Mouse (Mus musculus) cortical plate, adult 2 months (tissue): ENCODE measurements around the gene Eid1. TPM values are rescaled to one million over a fixed set of nuclear protein-coding genes. Genes with fewer than 3 reads are reported as not detected.

Source experiments
- H3K27ac ChIP-seq: fragments of 200-500 bp; 2 replicates; pipeline ENCODE4 v1.5.1; 2012; ENCODE audit warnings: low read length, control low read depth, inconsistent platforms; ENCODE audit not compliant: insufficient read depth
- H3K4me1 ChIP-seq: fragments of 200-500 bp; 2 replicates; pipeline ENCODE4 v1.6.1; 2011; ENCODE audit warnings: low read length; ENCODE audit not compliant: control insufficient read depth, insufficient read depth
- H3K4me3 ChIP-seq: fragments of 200-500 bp; 2 replicates; pipeline ENCODE4 v1.5.1; 2011; ENCODE audit warnings: mild to moderate bottlenecking, low read length, control low read depth; ENCODE audit not compliant: insufficient read depth
- CTCF ChIP-seq: fragments of 200-500 bp; IDR thresholded peaks from 2 replicates; pipeline ENCODE4 v1.5.1; 2011; ENCODE audit warnings: mild to moderate bottlenecking, control low read depth, low read length; ENCODE audit not compliant: insufficient read depth; ENCODE audit errors: extremely low read depth
- POLR2A ChIP-seq: fragments of 200-500 bp; IDR thresholded peaks from 2 replicates; pipeline ENCODE4 v1.6.1; 2011; ENCODE audit warnings: mild to moderate bottlenecking, low read length, control low read depth; ENCODE audit not compliant: insufficient read depth; ENCODE audit errors: extremely low read depth
- polyA plus RNA-seq: library from polyadenylated mRNA; depleted of rRNA; stranded (reverse); fragments of >200 nt; gene quantifications from 2 replicates; pipeline ENCODE4 v1.2.3, GENCODE M21; 2012

The Eid1 gene
- polyA plus RNA-seq, 1 experiment, result 177 TPM

DNA sequence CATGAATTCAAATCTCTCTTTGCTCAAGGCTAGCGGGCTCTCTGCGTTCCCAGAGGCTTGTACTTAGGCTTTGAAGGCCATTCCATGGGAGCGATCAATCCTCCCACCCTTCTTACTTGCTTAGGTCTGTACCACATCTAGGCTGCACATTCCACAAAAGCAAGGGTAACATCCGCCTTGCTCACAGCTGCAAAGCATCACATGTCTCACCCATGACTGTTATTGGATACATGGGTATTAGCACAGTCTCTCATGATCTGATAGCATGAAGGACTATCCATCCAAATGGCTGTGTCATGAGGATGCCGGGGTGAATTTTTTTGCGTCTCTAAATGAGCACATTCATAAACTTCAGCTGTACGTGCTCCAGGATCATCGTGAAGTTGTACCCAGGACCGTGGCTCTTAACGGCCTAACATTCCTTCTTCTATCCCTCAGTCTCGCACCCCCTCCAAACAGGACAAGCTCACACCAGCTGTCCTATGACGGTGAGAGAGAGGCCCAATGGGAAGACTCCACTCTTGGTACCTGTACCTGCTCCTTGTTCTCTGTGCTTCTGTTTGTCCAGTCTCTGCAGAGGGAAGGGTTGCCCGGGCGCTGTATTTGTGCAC lies 22.0 kb upstream of the Eid1 start:
- Histone ChIP-seq H3K4me1 (no peaks in the 10 kb centered on the region), H3K27ac (no peak overlapping the region), H3K4me3 (no peak overlapping the region)
- TF ChIP-seq CTCF, result no peak
- no peak for TF ChIP-seq POLR2A

DNA sequence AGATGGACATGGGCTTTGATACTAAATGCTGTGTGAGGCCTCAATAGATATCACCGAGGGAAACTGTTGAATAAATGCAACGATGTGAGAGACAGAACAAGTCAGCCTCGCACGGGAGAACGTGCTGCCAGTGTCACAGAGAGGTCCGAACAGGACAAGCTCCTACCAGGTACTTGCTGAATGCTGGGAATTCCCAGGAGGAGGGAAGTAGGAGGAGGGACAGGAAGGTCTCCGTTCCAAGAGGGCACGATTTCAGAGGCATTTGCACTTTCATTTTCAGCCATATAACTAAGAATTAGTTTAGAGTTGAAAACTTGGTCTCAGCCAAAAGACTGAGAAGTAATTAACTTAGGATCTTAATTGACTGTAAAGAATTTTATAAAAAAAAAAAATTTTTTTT lies 21.3 kb upstream of the Eid1 start:
- Histone ChIP-seq H3K4me1 (no peaks in the 10 kb centered on the region), H3K27ac (no peak overlapping the region)

DNA sequence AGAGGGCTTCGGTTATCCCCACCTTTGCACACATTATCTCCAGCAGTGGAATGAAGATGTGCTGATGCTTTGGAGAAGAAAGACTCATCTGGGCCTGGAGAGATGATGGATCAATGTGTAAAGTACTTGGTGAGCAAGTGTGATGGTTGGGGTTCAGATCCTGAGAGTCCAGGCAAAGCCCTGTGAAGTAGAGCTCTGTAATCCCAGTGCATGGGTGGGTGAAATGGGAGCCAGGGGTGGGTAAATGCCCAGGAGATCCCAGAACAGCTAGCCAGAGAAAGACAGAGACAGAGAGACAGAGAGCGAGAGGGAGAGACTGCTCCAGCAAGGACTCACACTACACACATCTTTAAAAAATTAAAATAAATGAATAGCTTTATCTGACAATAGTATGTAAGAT lies 19.6 kb upstream of the Eid1 start:
- TF ChIP-seq CTCF, result no peak
- no peak overlapping the region for H3K27ac ChIP-seq
- H3K4me3 ChIP-seq, result no peak overlapping the region
- no peaks in the 10 kb centered on the region for H3K4me1 ChIP-seq

More for the DNA sequence above, 21.3 kb upstream of the Eid1 start:
- no peak for TF ChIP-seq POLR2A
- TF ChIP-seq CTCF, result no peak
- no peak overlapping the region for H3K4me3 ChIP-seq

DNA sequence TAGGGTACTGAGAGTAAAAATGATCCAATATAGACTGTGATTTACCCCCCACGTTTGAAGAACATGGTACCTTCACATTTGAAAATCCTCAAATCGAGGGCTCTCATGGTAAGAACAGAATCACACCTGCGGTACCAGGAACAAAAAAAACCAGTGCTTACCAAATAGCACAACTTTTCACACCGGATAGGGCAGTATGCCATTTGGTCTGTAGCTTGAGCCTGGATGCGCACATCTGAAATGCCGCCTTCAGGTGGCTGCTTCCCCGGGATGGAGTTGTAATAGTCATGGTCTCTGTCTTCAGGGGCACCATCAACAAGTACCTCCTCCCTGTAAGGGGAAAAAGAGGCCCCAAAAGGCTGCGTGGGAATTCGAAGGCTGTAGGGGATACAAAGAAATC lies 17.5 kb upstream of the Eid1 start:
- Histone ChIP-seq H3K4me1 (no peaks in the 10 kb centered on the region), H3K27ac (no peak overlapping the region), H3K4me3 (no peak overlapping the region)
- TF ChIP-seq POLR2A (no peak), CTCF (no peak)

DNA sequence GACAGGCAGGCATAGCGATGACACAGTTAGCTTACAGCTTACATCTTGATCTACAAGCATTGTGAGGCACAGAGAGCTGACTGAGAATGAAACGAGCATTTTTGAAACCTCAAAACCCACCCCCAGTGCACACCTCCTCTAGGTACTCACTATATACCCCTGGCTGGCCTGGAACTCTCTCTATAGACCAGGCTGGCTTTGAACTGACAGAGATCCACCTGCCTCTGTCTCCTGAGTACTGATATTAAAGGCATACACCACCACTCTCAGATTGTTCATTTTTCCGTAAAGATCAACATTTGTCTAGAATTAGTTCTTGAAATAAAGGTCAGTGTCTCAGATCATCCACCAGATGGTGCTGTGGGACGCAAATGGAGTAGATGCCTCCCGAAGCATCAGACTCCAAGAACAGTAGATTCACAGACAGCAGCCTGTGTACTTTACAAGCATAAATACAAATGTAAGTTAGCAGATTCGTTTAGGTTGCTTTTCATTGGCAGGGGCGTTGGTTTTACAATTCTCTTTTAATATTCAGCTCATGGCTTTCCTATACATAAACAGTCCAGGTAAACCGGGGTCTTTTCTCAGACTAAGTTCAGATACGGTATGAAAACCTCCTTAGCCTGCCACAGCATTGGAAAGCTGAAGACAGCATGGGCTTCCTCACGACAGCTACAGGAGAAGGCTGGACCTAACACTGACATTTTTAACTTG lies 12.9 kb upstream of the Eid1 start:
- Histone ChIP-seq H3K27ac (no peak overlapping the region), H3K4me3 (no peak overlapping the region), H3K4me1 (no peaks in the 10 kb centered on the region)
- TF ChIP-seq CTCF, result peak; percentile 91
- TF ChIP-seq POLR2A, result no peak

DNA sequence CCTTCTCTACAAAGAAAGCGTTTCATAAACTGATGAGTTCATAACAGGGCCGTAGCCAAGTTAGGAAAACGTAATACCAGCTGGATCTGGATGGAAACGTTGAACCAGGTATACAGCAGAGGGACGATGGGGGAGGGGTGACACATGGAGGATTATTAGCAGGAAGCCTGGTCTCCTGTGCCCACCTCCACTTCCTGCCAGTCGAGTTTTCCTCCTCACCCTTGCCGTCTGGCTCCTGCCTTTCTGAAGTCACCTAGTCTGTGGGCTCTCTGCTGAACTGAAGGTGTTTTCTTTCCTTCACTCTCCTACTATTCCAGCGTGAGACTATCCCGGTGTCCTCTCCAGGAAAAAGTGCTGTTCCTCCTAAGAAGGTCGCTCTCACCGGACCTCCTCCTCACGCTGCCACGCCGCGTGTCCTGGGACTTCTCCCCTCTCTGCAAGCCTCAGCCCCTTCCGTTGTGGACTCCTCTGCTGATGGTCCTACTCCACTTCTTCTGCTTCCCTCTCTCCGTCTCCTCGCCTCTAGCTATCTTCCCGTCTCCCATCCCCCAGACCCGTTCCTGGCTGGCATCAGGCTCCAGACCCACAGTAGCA lies 12.3 kb upstream of the Eid1 start:
- TF ChIP-seq CTCF (no peak), POLR2A (no peak)
- Histone ChIP-seq H3K4me1 (no peaks in the 10 kb centered on the region), H3K27ac (no peak overlapping the region), H3K4me3 (no peak overlapping the region)

DNA sequence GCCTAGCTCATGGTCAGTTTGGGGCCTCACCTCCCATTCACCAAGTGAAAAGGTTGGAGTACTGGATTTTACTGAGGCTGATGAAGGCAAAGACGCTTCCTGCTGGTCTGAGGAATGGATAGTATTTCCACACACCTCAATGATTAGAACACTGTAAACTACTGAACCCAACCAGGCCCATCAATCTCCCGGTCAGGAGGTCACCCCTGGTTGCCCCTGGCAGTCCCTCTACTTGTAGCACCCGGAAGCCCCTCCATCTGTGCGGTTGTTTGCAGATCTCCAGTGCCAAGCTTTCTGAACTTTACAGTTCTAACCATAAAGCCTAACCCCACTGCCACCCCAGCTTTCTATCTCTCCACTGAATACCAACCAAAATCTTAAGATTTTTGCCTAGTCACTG lies 11.7 kb upstream of the Eid1 start:
- Histone ChIP-seq H3K4me3 (no peak overlapping the region), H3K4me1 (no peaks in the 10 kb centered on the region), H3K27ac (no peak overlapping the region)
- TF ChIP-seq POLR2A (no peak), CTCF (no peak)

DNA sequence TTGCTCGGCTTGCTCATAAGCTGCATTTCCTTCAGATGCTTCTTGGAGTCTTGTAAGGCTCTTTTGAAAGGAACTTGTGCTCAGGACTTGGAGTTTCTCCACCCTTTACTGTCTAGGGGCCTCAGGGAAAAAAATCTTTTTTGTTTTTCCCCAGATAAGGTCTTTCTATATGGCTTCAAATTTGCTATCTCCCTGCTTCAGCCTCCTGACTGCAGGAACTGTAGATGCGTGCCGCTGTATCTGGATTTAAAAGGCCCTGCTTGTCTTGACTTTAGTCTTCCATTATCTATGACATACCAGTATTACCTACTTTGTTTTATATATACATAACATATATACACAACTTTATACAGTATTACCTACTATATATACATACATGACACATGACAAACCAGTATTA lies 10.4 kb upstream of the Eid1 start:
- TF ChIP-seq POLR2A, result no peak
- TF ChIP-seq CTCF, result no peak
- H3K4me1 ChIP-seq, result no peaks in the 10 kb centered on the region
- no peak overlapping the region for H3K4me3 ChIP-seq
- H3K27ac ChIP-seq, result no peak overlapping the region

DNA sequence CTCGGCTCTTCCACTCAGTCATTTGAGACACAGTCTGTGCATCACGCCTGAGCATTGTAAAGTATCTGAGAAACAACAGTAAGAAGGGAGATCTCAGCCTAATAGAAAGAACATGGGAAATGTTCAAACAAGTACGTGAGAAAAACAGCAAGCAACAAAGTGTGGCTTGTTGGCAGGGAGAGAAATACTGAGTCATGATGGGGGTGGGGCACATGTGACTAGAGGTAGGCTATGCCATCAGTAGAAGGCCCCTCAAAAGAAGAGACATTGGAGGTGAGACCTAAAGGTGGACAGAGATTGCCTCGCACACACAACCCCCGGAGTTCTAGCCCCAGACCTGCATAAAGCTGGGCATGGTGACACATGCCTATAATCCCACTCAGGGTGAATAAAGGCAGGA lies 7.7 kb upstream of the Eid1 start:
- TF ChIP-seq POLR2A (no peak), CTCF (no peak)
- no peaks in the 10 kb centered on the region for H3K4me1 ChIP-seq
- no peak overlapping the region for H3K27ac ChIP-seq
- no peak overlapping the region for H3K4me3 ChIP-seq

DNA sequence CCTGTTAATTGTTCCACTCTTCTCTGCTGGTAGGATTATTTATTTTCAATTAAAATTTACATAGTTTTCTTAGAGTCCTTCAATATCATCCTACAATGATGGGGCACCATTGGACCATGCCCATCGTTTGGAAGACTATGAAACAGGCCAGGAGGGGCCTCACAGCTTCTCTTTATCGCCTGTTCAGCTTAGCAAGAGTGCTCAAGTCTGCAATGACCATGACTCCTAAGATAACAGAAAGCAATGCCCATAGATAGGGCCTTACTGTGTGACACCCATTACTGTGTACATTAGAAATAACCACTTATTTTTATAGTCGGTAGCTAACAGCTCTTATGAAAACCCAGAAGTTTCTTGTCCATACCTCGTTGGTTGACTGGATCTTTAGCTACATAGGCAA lies 7.0 kb upstream of the Eid1 start:
- no peaks in the 10 kb centered on the region for H3K4me1 ChIP-seq
- no peak overlapping the region for H3K4me3 ChIP-seq
- TF ChIP-seq CTCF, result no peak
- TF ChIP-seq POLR2A, result no peak
- H3K27ac ChIP-seq, result no peak overlapping the region
